In genomic region chr12:109445499-109446235, GRCm38 (mm10) we compare ENCODE assay signal across 9 mouse cellular contexts. TPM values are rescaled to one million over a fixed set of nuclear protein-coding genes. Genes with fewer than 3 reads are reported as not detected.
A peak's percentile ranks its signal among the peaks of the same experiment; 100 is the strongest.
DNase-seq lines count a peak whose midpoint lies in the region; ATAC-seq and TF ChIP-seq lines count a peak whose summit lies in the region.
"Had no signal": no experiment of that assay in that cellular context is flagged by ENCODE, and none has a peak within 500 bp of the region (broad histone marks: within the 10 kb centered on the region; RNA-seq: fewer than 3 reads in every experiment).

No protein-coding gene starts in this region.

- peak; percentile 45 for TF ChIP-seq CTCF in liver, embryonic 14.5 days (IDR thresholded peaks at IDR 0.05; ENCODE audit: low read depth)

- H3K4me3 ChIP-seq in kidney, embryonic 15.5 days (replicated peaks) = no peak overlapping the region
- H3K4me3 ChIP-seq in forebrain, embryonic 16.5 days (replicated peaks; ENCODE audit: low read length) = no peak overlapping the region
- no peak overlapping the region for H3K4me3 ChIP-seq in liver, embryonic 14.5 days (ENCODE audit: insufficient read depth in 1 of 2, low read depth in 2 of 2, low read length in 2 of 2)

- H3K36me3 ChIP-seq in kidney, embryonic 15.5 days = no peaks in the 10 kb centered on the region
- no peaks in the 10 kb centered on the region for H3K36me3 ChIP-seq in forebrain, embryonic 16.5 days (ENCODE audit: control insufficient read depth, insufficient read depth)
- H3K36me3 ChIP-seq in liver, embryonic 14.5 days (replicated peaks; ENCODE audit: control insufficient read depth, insufficient read depth, low read depth) = no peaks in the 10 kb centered on the region

- 20% methylated on average over 19 of the region's 19 CpGs for WGBS in kidney, embryonic 15.5 days
- 7% methylated on average over 19 of the region's 19 CpGs for WGBS in forebrain, embryonic 16.5 days
- 15% methylated on average over 19 of the region's 19 CpGs for WGBS in liver, embryonic 14.5 days (ENCODE audit: insufficient replicate concordance)

- no peaks in the 10 kb centered on the region for H3K9me3 ChIP-seq in kidney, embryonic 15.5 days (replicated peaks)
- H3K9me3 ChIP-seq in forebrain, embryonic 16.5 days (ENCODE audit: control insufficient read depth, low read length) = no peaks in the 10 kb centered on the region
- H3K9me3 ChIP-seq in liver, embryonic 14.5 days (ENCODE audit: control insufficient read depth, low read length) = no peaks in the 10 kb centered on the region

- H3K9ac ChIP-seq in kidney, embryonic 15.5 days = no peak overlapping the region
- H3K9ac ChIP-seq in forebrain, embryonic 16.5 days (replicated peaks; ENCODE audit: low read depth, low read length) = no peak overlapping the region
- H3K9ac ChIP-seq in liver, embryonic 14.5 days (replicated peaks) = no peak overlapping the region

- no peak for DNase-seq in kidney, adult 11 months
- DNase-seq in liver, embryonic 14.5 days (ENCODE audit: low read depth in 3 of 3, low spot score in 3 of 3) = no peak
- DNase-seq in retina, postnatal 1 day = peak; percentile 57
- DNase-seq in spleen, postnatal 4 days (ENCODE audit: low spot score in 2 of 2) = no peak
- no peak for DNase-seq in T-cell, adult 2 months (ENCODE audit: low spot score)

- peaks cover 23% of the 10 kb centered on the region for H3K27me3 ChIP-seq in kidney, embryonic 15.5 days
- peaks cover 6% of the 10 kb centered on the region; the same call in 1 of the 2 replicates for H3K27me3 ChIP-seq in forebrain, embryonic 16.5 days (replicated peaks; ENCODE audit: control insufficient read depth, insufficient read depth, low read length)
- H3K27me3 ChIP-seq in liver, embryonic 14.5 days (ENCODE audit: control insufficient read depth, insufficient read depth, low read length) = peaks cover 9% of the 10 kb centered on the region
- H3K27me3 ChIP-seq: Patski had no signal

- H3K27ac ChIP-seq in kidney, embryonic 15.5 days = no peak overlapping the region
- no peak overlapping the region for H3K27ac ChIP-seq in forebrain, embryonic 16.5 days (ENCODE audit: low read length)
- H3K27ac ChIP-seq in liver, embryonic 14.5 days = no peak overlapping the region

- peak; percentile 48 for ATAC-seq in kidney, embryonic 15.5 days (replicated peaks; ENCODE audit: low FRiP score)
- peak; percentile 36; the same call in 1 of the 2 replicates for ATAC-seq in common myeloid progenitor, adult 5-6 weeks (replicated peaks; ENCODE audit: low read depth, poor library complexity, severe bottlenecking)
- peak; percentile 23; the same call in 1 of the 2 replicates for ATAC-seq in forebrain, embryonic 16.5 days
- no peak for ATAC-seq in liver, embryonic 14.5 days (ENCODE audit: insufficient read depth)

- H3K4me1 ChIP-seq in kidney, embryonic 15.5 days = peaks cover 64% of the 10 kb centered on the region
- H3K4me1 ChIP-seq in forebrain, embryonic 16.5 days (replicated peaks; ENCODE audit: control insufficient read depth, insufficient read depth, low read length) = peaks cover 43% of the 10 kb centered on the region
- peaks cover 0 to 32% of the 10 kb centered on the region in 2 experiments; a peak in 2 of 4 replicates for H3K4me1 ChIP-seq in liver, embryonic 14.5 days (replicated peaks; ENCODE audit: control insufficient read depth in 2 of 2, insufficient read depth in 2 of 2, low read length in 1 of 2)

- peak overlapping the region; percentile 36 for H3K4me2 ChIP-seq in kidney, embryonic 15.5 days
- peak overlapping the region; percentile 8; the same call in 1 of the 2 replicates for H3K4me2 ChIP-seq in forebrain, embryonic 16.5 days (ENCODE audit: low read length)
- peak overlapping the region; percentile 11 for H3K4me2 ChIP-seq in liver, embryonic 14.5 days (ENCODE audit: low read depth)

- no peak for TF ChIP-seq EP300 in liver, embryonic 14.5 days (IDR thresholded peaks at IDR 0.05; ENCODE audit: low read depth)

RNA-seq across cellular contexts. Expression of gene Dlk1, which starts 7.0 kb away (rescaled TPM):
- 116 and 182 TPM in 2 replicates for polyA plus RNA-seq in kidney, embryonic 15.5 days (2015; fragmentation: Nextera tagmentation; extraction: Ambion mirVana)
- total RNA-seq in common myeloid progenitor, adult 5-6 weeks (2017) = not detected in 2 replicates
- 21.2 and 34.2 TPM in 2 replicates for polyA plus RNA-seq in forebrain, embryonic 16.5 days (2015; fragmentation: Nextera tagmentation; extraction: Ambion mirVana)
- polyA plus RNA-seq in liver, embryonic 14.5 days (2012; rRNA removed) = 969 and 1,200 TPM in 2 replicates
- 327 and 387 TPM in 2 replicates for polyA plus RNA-seq in liver, embryonic 14.5 days (2014; fragmentation: Nextera tagmentation; extraction: Ambion mirVana)
- polyA plus RNA-seq: Patski had no signal
